Mouse (Mus musculus): Measurements from ENCODE around the gene Gm20696. TPM values are rescaled to one million over a fixed set of nuclear protein-coding genes. Genes with fewer than 3 reads are reported as not detected.

Gene Gm20696
- total RNA-seq, 4 experiments from 2014 or later: 7.2 to 9.9 (median 9.3) TPM

- DNase-seq (ENCODE audit: low spot score in 2 of 2): no peak
Observed at GRCm38 (mm10) chr6:99300235-99300634, 366.4 kb downstream of the Gm20696 start.

DNA sequence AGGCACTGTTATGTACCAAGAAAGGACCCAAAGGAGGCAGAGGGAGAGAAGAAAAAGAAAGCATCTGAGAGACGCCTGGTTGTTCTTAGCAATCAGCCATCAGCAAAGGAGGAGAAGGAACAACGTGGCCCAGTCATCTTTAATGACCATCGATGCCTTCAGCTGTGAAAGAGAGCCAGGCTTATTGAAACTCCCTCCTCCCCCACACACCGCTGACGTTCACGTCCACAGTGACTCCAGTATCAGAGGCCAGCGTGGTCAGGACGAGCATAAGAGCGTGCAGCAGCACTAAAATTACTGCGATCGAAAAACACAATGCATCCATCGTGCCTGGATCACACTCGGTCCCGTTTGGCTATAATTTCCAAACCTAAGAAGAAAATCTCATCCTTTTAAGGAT, 367.4 kb downstream of the Gm20696 start:
- DNase-seq (ENCODE audit: low spot score in 2 of 2): no peak

DNA sequence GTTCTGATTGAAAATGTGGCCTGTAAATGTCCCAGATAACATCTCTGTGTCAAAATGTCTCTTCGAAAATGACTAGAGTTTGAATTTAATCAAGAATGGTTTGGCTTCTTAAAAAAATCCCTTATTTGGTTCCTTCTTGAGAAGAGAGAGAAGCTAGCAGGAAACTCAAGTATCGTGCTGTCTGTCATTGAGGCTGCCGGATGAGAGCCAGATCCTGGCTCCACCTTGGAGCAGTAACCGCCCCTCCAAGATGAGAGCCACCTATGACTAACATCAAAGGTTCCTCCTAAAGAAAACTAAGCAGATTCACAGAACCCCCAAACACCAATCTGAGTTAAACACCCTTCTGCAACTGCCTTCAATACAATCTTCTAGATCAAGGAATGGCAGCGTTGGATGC, 369.1 kb downstream of the Gm20696 start:
- DNase-seq (ENCODE audit: low spot score in 2 of 2): no peak

DNA sequence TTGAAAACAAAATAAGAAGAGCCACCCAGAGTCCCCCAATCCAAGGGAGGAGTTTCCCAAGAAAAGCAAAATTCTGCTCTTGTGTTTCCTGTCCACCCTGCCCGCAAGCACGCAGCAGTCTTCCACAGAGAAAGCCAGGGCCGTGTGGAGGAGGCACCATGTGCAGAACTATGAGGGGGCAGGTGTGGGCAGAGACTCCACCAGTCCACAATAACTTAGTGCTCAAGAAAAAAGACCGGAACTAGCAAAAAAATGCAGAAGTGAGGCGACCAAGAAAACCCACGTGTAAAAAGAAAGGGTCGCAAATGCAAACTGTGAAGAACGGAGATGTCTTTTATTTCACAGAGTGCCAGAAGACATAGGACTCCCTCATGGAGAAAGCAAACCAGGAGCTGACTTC, 371.1 kb downstream of the Gm20696 start:
- DNase-seq (ENCODE audit: low spot score in 2 of 2): peak in 1 of 2 experiments; percentile 22

GRCm38 (mm10) chr6:99289220-99289619, 377.4 kb downstream of the Gm20696 start:
- DNase-seq (ENCODE audit: low spot score in 2 of 2): no peak

DNA sequence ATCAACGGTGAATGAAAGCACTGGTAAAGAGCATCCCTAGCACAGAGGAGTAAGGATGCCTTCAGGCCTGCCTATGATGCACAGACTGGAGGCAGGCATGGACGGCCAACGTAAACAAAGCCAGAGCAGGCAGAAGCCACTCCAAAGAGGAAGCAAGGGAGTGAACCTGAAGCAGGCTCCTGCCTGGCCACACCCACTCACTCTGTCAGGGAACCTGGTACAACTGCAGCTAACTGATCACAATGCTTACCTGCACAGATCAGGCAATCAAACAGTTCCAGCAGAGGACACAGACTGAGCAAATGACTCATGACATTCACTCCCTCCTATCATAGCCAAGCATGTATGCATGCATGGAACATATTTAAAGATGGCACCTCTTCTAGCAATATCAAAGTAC, 381.6 kb downstream of the Gm20696 start:
- DNase-seq (ENCODE audit: low spot score in 2 of 2): no peak

DNA sequence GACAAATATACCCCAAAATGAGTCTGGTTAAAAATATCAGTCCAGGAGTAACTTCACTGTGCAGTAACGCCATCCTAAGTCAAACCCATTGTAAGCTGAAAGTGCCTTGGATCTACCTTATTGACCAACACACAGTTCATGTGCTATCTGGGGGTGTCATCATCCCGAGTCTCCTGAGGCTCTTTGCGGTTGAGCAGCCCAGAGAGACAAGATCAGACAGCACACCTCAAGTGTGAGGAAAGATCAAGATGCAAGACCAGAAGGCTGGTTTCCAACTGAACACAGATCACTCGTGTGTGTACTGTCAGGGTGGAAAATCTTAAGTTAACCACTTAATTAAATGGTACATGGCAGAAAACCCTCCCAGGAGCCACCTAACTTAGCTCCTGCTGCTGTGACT, 382.6 kb downstream of the Gm20696 start:
- no peak for DNase-seq (ENCODE audit: low spot score in 2 of 2)

- no peak for DNase-seq (ENCODE audit: low spot score in 2 of 2)
Observed at GRCm38 (mm10) chr6:99282866-99283657, 383.5 kb downstream of the Gm20696 start.

DNA sequence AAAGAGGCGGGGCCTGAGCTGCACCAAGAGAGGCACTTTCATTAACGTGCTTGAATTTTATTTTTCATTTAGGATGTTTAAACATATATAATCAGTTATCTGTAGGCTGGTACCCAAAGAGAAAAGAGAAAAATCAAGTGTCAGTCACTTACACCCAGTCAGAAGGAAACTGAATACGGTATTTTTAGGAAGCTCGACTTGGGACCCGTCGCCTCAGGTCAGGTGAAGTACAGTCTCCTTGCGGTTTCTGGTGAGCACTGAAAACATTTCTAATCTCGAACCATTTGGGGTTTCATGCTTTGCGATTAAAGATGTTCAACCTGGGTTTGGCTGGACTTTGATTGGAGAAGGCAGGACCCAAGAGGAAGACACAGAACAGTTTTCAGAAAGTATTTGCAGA, 385.2 kb downstream of the Gm20696 start:
- DNase-seq (ENCODE audit: low spot score in 2 of 2): no peak

DNA sequence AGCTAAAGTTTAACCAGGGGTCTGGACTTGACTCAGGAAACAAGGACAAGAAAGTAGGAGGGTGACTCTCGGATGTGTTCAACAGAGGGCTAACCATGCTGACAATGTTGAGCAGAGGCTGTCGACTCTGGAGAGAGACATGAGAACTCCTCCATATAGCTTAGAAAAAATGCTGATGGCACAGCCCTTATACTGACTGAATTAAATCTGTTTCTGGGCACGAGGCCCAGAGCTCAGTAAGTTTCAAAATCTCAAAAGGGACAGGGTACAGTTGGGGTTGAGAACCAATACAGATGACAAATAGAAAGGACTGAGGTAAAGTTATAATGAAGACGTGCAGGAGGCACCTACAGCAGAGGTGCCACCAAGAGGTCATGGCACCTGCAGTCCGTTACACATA, 386.0 kb downstream of the Gm20696 start:
- DNase-seq (ENCODE audit: low spot score in 2 of 2): no peak

DNA sequence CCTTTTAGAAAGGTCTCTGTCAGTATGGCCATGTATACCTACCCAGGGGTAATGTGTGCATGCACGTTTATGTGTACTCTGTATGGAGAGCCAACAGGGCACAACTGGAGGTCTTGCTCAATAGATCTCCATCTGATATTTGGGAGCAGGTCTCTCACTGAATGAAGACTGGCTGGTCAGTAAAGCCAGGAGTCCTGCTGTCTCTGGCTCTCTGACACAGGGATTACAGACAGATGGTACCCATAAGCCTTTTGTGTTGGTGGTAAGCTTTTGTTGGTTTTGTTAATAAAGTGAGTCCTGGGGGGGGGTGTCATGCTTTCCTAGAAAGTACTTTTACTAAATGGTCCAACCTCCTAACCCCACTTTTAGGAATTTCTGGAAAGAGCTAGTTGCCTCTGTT, 389.3 kb downstream of the Gm20696 start:
- DNase-seq (ENCODE audit: low spot score in 2 of 2): no peak

- no peak for DNase-seq (ENCODE audit: low spot score in 2 of 2)
Observed at GRCm38 (mm10) chr6:99276297-99276653, 390.3 kb downstream of the Gm20696 start.

GRCm38 (mm10) chr6:99275381-99276296, 391.0 kb downstream of the Gm20696 start:
- no peak for DNase-seq (ENCODE audit: low spot score in 2 of 2)

DNA sequence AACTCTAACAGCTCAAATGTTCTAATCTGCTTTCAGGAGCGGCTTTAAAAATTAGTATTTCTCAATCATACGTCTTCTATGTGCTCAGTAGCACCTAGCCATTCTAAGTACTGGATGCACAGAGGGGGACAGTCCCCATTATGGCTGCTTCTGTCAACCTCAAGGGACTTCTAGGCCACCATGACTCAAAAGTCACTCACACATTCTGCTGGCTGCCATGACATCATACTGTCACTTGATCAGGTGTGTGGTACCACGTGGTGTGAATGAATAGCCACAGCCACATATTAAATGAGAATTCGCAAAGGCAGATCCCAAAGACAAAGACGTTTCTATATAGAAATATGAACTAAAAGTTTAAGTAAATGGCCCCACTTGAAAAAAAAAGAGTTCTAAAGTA, 391.9 kb downstream of the Gm20696 start:
- DNase-seq (ENCODE audit: low spot score in 2 of 2): no peak

DNA sequence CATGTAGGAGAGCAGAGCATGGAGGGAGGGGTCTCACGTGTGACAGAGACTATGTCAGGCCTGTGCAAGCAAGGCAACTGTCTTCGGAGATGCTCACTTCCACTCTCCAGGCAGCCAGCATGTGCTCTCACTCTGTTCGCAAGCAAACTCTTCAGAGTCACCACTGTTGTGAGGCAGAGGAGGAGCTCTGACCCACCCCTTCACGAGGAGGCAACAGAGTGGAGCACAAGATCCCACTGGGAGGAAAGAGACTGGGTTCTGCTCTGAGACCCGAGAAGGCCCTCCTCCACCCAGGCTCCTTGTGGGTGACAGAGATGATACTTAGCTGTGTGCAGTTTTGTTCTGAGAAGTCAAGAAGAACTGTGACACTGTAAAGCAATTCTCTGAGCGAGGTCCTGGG, 392.4 kb downstream of the Gm20696 start:
- DNase-seq (ENCODE audit: low spot score in 2 of 2): no peak

- DNase-seq (ENCODE audit: low spot score in 2 of 2): no peak
Observed at GRCm38 (mm10) chr6:99273177-99273576, 393.4 kb downstream of the Gm20696 start.

GRCm38 (mm10) chr6:99272174-99272573, 394.4 kb downstream of the Gm20696 start:
- no peak for DNase-seq (ENCODE audit: low spot score in 2 of 2)

- DNase-seq (ENCODE audit: low spot score in 2 of 2): no peak
Observed at GRCm38 (mm10) chr6:99271741-99272140, 394.9 kb downstream of the Gm20696 start.

DNA sequence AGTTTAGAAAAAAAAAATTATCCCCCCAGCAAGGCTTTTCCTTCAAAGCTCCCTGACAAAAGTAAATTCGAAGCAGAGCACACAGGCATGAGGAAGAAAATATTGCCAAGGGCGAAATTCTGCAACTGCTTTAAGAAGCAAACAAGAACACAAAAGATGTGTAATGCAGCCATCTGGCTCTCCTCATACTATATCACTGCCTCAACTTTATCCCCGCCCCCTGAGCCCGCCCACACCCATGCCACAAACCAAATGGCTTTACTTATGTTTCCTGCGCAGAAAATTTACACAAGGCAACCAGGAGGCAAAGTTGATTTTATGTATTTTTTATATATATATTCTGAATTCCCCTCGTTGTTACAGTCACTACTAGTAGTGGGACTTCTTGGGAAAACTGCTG, 396.7 kb downstream of the Gm20696 start:
- peak in 1 of 2 experiments; percentile 37 for DNase-seq (ENCODE audit: low spot score in 2 of 2)

- no peak for DNase-seq (ENCODE audit: low spot score in 2 of 2)
Observed at GRCm38 (mm10) chr6:99268171-99269061, 398.2 kb downstream of the Gm20696 start.

DNA sequence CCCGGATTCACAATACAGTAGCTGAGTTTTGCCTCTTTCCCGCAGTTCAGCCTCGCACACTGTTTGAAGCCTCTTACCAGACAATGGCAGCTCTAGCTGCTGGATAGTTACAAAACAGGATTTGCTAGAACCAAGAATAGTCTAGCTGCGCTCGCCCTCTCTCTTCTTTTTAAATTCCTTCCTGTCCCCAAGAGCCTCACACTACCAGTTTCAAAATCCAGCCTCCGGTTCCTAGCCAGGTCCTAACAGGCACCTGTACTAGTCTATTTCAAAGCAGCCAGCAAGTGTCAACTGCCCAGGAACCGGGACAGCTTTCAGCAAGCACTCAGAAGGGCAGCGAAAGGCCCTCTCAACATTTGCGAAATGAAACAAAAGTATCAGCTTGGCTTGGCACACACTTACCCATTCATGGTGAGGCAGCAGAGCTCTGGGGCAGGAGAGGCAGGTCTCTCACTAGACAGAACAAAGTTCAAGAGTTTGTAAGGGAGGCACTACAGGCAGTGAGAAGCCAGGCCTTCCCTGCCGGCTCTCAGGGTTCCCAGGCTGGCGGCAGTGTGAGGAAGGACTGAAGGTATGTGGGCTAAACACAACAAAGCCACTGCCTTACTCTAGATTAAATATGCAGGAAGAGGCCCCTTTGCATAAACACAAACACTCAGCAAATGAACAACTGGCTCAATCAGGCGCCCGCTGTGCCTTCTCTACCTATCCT, 400.5 kb downstream of the Gm20696 start:
- no peak for DNase-seq (ENCODE audit: low spot score in 2 of 2)

Measured in left cerebral cortex, adult 8-10 months (tissue).